Mouse (Mus musculus) brain, embryonic 14.5 days (tissue): ENCODE measurements around the gene Pygo1.

Experiments used
- CTCF ChIP-seq: fragments of 200-500 bp; IDR thresholded peaks from 2 replicates; pipeline ENCODE4 v1.5.1; 2012; ENCODE audit warnings: inconsistent platforms, mild to moderate bottlenecking, moderate library complexity, borderline replicate concordance; ENCODE audit not compliant: insufficient read depth, insufficient read length; ENCODE audit errors: extremely low read depth
- POLR2A ChIP-seq: fragments of 200-500 bp; IDR thresholded peaks from 2 replicates; pipeline ENCODE4 v1.6.1; 2012; ENCODE audit warnings: mild to moderate bottlenecking, inconsistent platforms, borderline replicate concordance; ENCODE audit not compliant: poor library complexity, insufficient read depth, insufficient read length, severe bottlenecking; ENCODE audit errors: extremely low read depth

DNA sequence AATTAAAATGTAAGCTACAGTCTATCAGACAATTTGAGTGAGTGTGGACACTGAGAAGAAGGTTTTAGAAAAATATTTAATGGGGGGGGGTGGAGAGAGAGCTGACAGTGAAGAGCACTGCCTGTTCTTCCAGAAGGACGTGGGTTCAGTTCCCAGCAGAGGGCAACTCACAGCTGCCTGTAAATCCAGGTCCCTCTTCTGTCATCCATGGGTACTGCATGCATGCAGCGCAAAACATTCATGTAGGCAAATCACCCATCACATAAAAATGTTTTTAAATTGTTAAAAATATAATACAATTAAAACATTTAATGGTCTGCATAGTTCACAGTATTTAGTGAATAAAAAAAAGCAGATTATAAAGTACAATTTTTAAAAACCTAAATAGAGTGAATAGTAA, 49.6 kb upstream of the Pygo1 start:
- TF ChIP-seq CTCF (peak; percentile 23; the same call in 1 of the 2 replicates), POLR2A (no peak)
